Mouse (Mus musculus): Measurements from ENCODE around the gene 4930402H24Rik. TPM values are rescaled to one million over a fixed set of nuclear protein-coding genes. Genes with fewer than 3 reads are reported as not detected.

4930402H24Rik gene
- total RNA-seq (2021): 10 to 100 TPM; 80.1 to 90.1 TPM

DNA sequence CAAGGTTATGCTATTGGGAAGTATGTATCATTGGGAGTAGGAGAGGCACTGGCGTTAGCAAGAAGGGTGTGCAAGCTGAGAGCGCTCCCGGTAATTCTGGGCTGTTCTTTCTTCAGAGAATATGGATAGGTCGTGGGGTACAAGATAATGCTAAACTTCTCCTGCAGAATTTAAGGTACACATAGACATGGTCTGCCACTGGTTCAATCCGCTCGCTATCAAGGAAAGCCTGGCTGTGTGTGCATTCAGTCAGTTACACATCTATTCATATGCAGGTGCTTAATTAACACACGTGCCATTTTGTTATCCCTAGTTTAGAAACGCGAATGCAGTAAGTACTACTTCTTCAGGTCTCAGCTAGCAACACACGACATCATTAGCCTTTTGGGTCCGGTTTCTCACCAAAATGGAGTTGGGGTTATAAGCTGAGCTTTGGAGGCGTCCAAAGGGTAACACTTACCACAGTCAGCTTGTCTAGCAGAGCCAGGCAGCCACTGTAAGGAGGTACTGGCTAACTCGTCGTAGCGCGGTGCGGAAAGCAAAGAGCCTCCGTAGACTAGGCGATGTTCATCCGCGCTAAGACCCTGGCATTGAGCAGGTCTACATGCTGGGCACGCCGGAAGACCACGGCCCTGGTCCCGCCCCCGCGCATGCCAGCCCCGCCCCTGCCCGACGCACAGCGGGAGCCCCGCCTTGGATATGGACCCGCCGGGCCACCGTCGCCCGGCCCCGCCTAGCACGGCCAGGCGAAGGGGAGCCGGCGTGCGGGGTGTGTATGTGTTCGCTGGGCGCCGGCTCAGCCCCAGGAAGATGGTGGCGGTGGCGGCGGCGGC lies at the start of gene 4930402H24Rik, which contains the start of gene Atrn:
Gene 4930402H24Rik (minus strand): TSS at position 656 of the 833 bp plus-strand sequence.
Gene Atrn (plus strand): TSS at position 745 of the 833 bp plus-strand sequence.
- DNase-seq: peak; percentile 89 to 93

DNA sequence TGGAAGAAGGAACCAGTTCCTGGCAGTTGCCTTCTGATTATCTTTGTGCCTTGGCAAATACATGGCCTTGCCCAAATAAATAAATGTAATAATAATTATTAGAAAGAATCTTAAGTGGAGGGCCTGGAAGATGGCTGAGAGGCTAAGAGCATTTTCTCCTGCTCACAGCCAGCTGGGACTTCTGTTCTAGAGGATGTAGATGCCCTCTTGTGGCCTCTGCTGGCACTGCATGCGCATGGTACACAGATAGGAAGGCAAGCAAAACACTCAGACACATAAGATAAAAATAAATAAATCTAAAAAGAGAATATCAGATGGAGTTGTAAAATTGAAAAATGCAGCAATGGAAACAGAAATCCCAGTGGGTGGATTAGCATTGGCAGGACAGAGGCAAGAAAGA lies 44.3 kb upstream of the 4930402H24Rik start:
- DNase-seq: peak; percentile 85 to 87

DNA sequence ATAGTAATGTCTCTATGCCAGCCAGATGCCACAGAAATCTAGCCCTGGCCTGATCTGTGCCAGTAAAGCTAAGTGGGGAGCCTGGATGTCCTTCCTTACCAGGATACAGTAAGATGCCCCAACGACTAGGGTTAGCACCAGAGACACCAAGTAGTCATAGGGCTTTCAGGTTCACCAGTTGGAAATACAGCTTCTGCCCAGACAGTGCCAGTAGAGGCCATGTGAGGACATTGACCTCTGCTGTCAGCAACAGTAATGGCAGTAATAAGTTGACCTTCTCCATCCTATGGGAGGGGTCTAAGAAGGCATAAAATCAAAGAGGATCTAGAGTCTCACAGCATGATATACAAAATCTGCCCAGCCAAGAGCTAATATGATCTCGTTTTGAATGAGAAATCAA lies 43.6 kb upstream of the 4930402H24Rik start:
- DNase-seq: no peak

DNA sequence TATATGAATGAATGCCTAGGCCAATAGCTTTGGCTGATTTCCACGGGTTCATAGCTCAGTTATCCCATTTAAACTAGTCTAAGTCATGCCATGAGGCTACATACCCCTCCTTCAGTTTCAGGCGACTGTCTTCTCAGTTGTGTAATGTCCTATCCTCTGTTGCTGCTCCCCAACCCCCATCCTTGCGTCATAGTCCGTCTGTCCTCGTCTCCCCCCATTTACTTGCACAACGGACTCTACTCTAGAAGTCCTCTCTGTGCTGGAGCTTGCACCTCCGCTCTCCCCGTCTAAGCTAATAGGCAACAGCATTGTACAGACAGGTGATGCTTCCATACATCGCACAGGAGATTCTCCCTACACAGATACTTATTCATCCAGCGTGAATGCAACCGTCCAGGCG lies 26.7 kb upstream of the 4930402H24Rik start:
- no peak for DNase-seq

DNA sequence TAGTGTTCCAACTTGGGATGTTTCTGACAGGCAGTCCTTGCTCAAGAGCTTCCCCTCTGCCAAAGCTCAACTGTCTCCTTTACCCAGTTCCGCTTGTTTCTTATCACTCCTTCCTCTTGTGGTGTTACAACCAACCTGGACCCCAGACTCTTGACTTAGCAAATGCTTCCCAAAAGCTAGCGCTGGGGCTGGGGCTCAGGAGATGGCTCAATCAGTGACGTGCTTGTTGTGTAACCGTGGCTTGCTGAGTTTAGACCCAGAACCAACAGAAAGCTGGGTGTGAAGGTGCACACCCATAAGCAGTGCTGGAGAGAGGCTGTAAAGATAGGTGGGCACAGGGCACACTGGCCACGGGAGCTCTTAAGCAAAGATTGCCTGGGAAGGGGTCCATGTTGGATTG lies 23.8 kb upstream of the 4930402H24Rik start:
- DNase-seq: no peak

DNA sequence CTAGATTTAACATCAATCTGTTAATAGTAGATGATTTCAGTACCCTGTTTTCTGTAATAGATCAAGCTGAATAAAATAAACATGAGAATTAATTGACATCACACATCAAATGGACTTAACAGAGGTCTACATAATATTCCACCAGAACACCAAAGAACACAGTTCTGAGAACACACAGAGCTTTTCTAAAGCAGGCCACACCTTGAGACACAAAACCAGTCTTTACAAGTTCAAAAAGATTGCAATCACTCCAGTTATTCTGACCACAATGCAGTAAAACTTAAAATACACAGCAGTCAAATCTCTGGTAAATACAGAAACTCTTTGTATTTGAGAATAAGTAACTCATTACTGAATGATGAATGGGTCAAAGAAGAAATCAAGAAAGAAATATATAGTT lies 22.3 kb upstream of the 4930402H24Rik start:
- DNase-seq: no peak

GRCm38 (mm10) chr2:130928031-130928430 lies 21.8 kb upstream of the 4930402H24Rik start:
- no peak for DNase-seq

GRCm38 (mm10) chr2:130924950-130925349 lies 18.7 kb upstream of the 4930402H24Rik start:
- no peak for DNase-seq

DNA sequence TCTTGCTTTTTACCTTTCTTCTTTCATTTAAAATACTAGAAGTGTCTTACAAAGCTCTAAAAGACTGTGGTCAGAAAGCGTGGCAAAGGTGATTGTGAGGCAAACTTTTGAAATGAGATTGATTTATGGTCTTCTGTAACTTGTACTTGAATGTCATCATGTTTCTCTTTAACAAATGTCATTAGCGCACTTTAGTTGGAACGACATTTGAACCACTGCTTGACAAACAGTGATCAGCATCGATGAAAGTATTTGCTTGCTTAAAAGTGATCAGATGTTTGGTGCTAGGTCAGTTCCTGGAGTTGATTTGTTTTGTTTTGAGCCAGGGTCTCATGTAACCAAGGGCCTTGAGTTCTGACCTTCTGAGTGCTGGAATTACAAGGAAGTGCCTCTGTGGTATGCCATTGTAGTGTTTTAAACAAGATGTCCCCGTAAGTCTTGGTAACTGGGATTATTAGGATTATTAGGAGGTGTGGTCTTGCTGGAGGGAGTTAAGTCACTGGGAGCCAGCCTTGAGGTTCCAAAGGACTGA lies 12.9 kb upstream of the 4930402H24Rik start:
- no peak for DNase-seq

- no peak for DNase-seq
Measured at GRCm38 (mm10) chr2:130917686-130918085, 11.5 kb upstream of the 4930402H24Rik start.

- no peak for DNase-seq
Measured at GRCm38 (mm10) chr2:130916521-130917147, 10.4 kb upstream of the 4930402H24Rik start.

GRCm38 (mm10) chr2:130914873-130915272 lies 8.7 kb upstream of the 4930402H24Rik start:
- DNase-seq: no peak

GRCm38 (mm10) chr2:130911691-130912090 lies 5.5 kb upstream of the 4930402H24Rik start:
- no peak for DNase-seq

- peak; percentile 23 to 31 for DNase-seq
Measured at GRCm38 (mm10) chr2:130906584-130907315, 544 bp upstream of the 4930402H24Rik start.

DNA sequence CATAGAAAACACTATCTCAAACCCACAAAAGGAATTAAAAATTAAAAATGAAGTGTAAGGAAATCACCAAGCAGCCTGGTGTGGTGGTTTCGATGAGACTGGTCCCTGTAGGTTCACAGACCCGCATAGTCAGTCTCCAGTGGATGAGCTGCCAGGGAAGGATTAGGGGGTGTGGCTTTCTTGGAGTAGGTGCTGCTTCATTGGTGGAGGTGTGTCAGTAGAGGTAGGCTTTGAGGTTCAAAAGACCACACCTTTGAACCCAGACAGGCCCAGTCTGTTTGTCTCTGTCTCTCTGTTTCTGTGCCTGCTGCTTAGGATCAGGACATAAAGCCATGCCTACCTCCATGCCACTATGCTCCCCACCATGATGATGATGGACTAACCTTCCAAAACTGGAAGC lies 7.4 kb downstream of the 4930402H24Rik start:
- DNase-seq: no peak

DNA sequence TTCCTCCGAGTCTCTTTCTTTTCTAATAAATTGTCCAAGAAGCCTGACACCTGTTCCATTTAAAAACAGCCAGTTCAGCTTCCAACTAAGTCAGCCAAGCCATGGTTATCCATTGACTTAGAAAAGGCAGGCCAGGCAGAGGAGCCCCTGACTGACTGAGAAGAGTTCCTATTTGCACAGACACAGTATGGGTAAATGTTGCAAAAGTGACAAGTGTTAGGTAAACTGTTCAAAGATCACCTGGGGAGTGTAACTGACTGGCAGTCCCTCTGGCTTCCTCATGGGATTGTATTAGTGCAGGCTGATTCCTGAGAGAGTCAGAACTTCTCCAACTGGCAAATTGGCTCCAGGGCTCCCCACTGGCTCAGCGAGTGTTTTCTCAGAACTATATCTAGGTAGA lies 8.3 kb downstream of the 4930402H24Rik start:
- no peak for DNase-seq

DNA sequence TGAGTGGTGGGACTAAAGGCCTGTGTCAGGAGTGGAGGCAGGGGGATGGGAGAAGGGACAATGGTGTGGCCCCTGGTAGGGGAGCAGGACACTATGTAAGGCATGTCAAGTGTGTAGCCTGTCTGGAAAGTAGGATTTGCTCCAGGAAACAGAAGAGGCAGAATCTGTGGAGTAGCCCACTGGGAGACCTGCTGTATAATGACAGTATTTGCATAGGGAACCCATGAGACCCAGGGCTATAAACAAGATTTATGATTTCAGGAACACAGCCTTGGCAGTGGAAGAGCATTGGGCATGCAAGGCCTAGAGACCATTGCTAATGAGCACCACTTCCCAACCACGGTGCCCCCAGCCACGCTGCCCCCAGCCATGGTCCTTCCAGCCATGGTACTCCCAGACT lies 9.3 kb downstream of the 4930402H24Rik start:
- no peak for DNase-seq

DNA sequence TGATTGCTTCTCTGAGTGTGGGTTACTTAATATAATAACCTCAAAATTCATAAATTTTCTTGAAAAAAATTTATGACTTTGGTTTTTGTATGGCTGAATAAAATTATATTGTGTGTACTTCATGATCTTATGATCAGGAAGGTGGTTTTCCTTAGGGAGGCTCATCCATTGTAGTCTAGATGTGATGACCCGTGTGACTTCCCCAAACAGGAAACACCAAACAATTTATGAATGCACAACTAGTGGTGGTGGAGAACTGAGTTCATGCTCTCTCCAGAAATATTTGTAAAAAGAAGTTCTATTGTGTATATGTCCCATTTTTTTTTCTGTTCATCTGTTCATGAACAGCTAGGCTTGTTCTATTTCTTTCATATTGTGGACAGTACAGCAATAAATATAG lies 18.8 kb downstream of the 4930402H24Rik start:
- no peak for DNase-seq

DNA sequence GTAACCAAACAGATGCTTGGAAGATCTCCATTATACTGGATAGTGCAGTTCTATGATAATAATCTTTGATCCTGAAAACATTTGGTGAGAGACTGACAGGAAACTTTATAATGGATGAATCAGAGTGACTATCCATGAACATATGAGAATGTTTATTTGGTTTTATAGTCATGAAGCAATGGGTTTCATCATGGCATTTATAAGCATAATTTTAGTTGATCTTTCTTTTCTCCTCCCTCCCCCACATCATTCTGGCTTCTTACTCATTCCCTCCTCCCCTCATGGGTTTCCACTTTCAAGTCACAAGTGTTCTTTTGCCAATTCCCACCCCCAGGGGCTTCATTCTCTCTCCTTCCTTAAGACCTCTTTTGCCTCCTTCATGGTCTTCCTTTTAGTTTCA lies 19.2 kb downstream of the 4930402H24Rik start:
- DNase-seq: no peak

- no peak for DNase-seq
Measured at GRCm38 (mm10) chr2:130877376-130877775, 28.8 kb downstream of the 4930402H24Rik start.

- DNase-seq: no peak
Measured at GRCm38 (mm10) chr2:130870916-130871315, 35.3 kb downstream of the 4930402H24Rik start.

DNA sequence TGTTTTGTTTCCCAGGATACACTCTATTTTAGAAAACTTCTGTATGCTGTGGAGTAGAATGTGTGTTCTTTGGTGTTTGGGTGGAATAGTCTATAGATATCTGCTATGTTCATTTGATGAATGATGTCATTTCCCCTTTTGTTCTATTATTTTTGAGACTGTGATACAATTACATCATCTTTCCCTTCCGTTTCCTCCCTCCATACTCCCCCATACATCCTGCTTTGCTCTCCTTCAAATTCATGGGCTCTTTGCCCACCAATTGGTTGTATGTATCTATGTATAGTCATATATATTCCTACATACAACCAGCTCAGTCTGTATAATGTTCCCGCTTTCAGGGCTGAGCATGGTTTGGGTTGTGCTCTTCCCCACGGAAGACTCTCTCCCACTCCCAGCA lies 44.1 kb downstream of the 4930402H24Rik start:
- no peak for DNase-seq

DNA sequence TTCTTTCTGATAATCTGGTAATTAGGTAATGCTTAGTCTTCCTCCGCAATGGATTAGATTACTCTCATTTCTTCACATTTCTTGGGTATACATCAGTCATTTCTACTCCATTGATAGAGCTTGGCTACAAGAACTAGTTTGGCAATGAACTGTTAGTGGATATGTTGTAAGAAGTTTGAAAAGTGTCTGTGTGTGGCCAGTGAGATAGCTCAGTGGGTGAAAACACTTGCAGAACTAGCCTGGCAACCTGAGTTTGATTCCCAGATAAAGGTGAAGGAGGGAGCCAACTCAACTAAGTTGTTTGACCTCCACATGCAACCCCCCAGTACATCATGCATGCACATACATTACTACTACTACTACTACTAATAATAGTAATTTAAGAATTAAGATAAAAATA lies 53.2 kb downstream of the 4930402H24Rik start:
- DNase-seq: no peak
